Mouse (Mus musculus) lung, postnatal 0 days (tissue): ENCODE data around the gene Cphx2.
"Not testable (repeated sequence)": the region's sequence is repeated elsewhere in the genome, so short reads cannot be mapped to it uniquely, and the experiment has no call there.

Source experiments
- CTCF ChIP-seq: IDR thresholded peaks from 2 replicates; pipeline ENCODE4 v1.5.1; 2016; ENCODE audit warnings: antibody characterized with exemption, mild to moderate bottlenecking
- EP300 ChIP-seq: IDR thresholded peaks from 2 replicates; pipeline ENCODE4 v1.6.1; 2016; ENCODE audit warnings: antibody characterized with exemption, mild to moderate bottlenecking, control low read depth

DNA sequence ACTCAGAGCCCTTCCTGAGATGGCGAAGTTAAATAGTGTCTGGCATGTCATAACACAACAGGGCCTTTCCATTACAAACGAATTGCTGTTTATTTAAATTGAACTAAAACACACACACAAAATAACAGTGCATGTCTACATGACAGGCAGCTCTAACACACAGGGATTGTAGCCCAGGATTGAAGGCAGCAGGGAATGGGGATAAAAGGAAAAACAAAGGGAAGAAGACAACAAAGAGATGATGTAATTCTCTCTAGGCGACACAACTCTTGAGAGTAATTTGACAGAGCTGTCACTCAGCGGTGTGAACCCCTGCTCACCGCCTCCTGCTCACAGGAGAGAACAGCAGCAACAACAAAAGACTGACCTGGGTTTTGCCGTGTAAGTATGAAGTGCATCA, 22.0 kb upstream of the Cphx2 start:
- not testable (repeated sequence) for TF ChIP-seq EP300, CTCF
